8 mouse cellular contexts compared by ENCODE assay signal in the genomic region with DNA sequence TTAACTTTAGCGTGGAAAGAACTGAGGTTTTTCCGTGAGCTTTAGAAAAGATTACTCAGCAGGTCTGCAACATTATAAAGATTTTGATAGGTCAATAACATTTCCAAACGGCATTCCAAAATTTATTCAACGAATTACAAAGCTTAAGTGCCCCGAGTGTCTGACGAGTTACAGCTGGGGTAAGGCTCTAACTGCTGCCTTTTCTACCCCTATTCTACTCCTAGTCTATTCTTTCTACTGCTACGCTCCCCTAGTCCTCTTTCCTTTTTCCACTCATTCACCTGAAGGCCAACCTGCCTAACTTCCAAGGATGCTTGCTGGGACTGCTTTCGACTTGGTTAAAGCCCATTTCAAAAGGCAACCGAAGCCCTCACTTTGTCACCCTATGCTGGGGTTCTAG. TPM values are rescaled to one million over a fixed set of nuclear protein-coding genes. Genes with fewer than 3 reads are reported as not detected.
DNase-seq lines count a peak whose midpoint lies in the region; ATAC-seq and TF ChIP-seq lines count a peak whose summit lies in the region.

No protein-coding gene starts in this region.

- no peak overlapping the region for H3K27ac ChIP-seq in liver, adult 2 months (replicated peaks; ENCODE audit: insufficient read depth, low read depth, low read length)
- no peak overlapping the region for H3K27ac ChIP-seq in embryonic facial prominence, embryonic 11.5 days (replicated peaks; ENCODE audit: low read depth, low read length)

- H3K9me3 ChIP-seq in embryonic facial prominence, embryonic 11.5 days (replicated peaks; ENCODE audit: control insufficient read depth, low read length): no peaks in the 10 kb centered on the region

- peaks cover 2% of the 10 kb centered on the region; the same call in 1 of the 2 replicates for H3K4me1 ChIP-seq in liver, adult 2 months (ENCODE audit: control insufficient read depth, insufficient read depth, low read length)
- H3K4me1 ChIP-seq in embryonic facial prominence, embryonic 11.5 days (ENCODE audit: control insufficient read depth, insufficient read depth, low read length): no peaks in the 10 kb centered on the region

- no peak for TF ChIP-seq POLR2A in liver, adult 2 months (IDR thresholded peaks at IDR 0.05; ENCODE audit: extremely low read depth, insufficient read depth, low read length)
- no peak for TF ChIP-seq POLR2A in myocyte (IDR thresholded peaks at IDR 0.05; ENCODE audit: insufficient read length, low read depth)

- ATAC-seq in embryonic facial prominence, embryonic 11.5 days (replicated peaks; ENCODE audit: insufficient number of reproducible peaks, low FRiP score, low TSS enrichment, low read depth): peak; percentile 39; the same call in 1 of the 2 replicates
- ATAC-seq in inflammation-experienced regulatory T-cells, adult 6 months: peak; percentile 3
- ATAC-seq in monocyte, adult 5-6 weeks (replicated peaks; ENCODE audit: insufficient number of reproducible peaks, low FRiP score, low TSS enrichment, poor library complexity, severe bottlenecking): no peak

- WGBS in liver, adult 2 months: 32% methylated on average over 9 of the region's 9 CpGs
- 31% methylated on average over 9 of the region's 9 CpGs for WGBS in embryonic facial prominence, embryonic 11.5 days

- H3K27me3 ChIP-seq in liver, adult 2 months (ENCODE audit: control insufficient read depth, insufficient read depth, low read length): no peaks in the 10 kb centered on the region
- H3K27me3 ChIP-seq in embryonic facial prominence, embryonic 11.5 days (ENCODE audit: control insufficient read depth, insufficient read depth, low read length): no peaks in the 10 kb centered on the region
- H3K27me3 ChIP-seq in myocyte (ENCODE audit: control insufficient read depth, insufficient read depth, insufficient read length): no peaks in the 10 kb centered on the region

- TF ChIP-seq CTCF in liver, adult 2 months (IDR thresholded peaks at IDR 0.05; ENCODE audit: low read depth, low read length): no peak

- H3ac ChIP-seq in myocyte (ENCODE audit: control insufficient read depth, insufficient read length): peak overlapping the region; percentile 83

- peaks cover 16% of the 10 kb centered on the region for H3K36me3 ChIP-seq in liver, adult 2 months (ENCODE audit: control insufficient read depth, insufficient read depth, low read length)
- no peaks in the 10 kb centered on the region for H3K36me3 ChIP-seq in embryonic facial prominence, embryonic 11.5 days (replicated peaks; ENCODE audit: control insufficient read depth, insufficient read depth, low read depth, low read length)
- peaks cover 7% of the 10 kb centered on the region for H3K36me3 ChIP-seq in myocyte (ENCODE audit: control insufficient read depth, insufficient read depth)

- H3K4me3 ChIP-seq in liver, adult 2 months (ENCODE audit: insufficient read depth, low read depth, low read length): peak overlapping the region; percentile 70
- peak overlapping the region; percentile 56 for H3K4me3 ChIP-seq in embryonic facial prominence, embryonic 11.5 days (ENCODE audit: low read depth, low read length)
- H3K4me3 ChIP-seq in myocyte: peak overlapping the region; percentile 56

- DNase-seq in liver, adult 2 months (ENCODE audit: extremely low read depth, low read depth, low spot score): no peak
- DNase-seq in liver: no peak
- no peak for DNase-seq in embryonic facial prominence, embryonic 11.5 days (ENCODE audit: low spot score)
- no peak for DNase-seq in frontal cortex, postnatal 14 days (ENCODE audit: low spot score in 2 of 2)
- no peak for DNase-seq in B cell, adult 2 months

- no peaks in the 10 kb centered on the region for H3K79me2 ChIP-seq in liver, adult 2 months (ENCODE audit: control insufficient read depth, insufficient read depth, low read length)
- no peaks in the 10 kb centered on the region for H3K79me2 ChIP-seq in myocyte (ENCODE audit: control insufficient read depth, insufficient read depth)

- peak overlapping the region; percentile 5; the same call in 1 of the 2 replicates for H3K9ac ChIP-seq in liver, adult 2 months (ENCODE audit: low read depth, low read length)
- H3K9ac ChIP-seq in embryonic facial prominence, embryonic 11.5 days (replicated peaks; ENCODE audit: low read length): peak overlapping the region; percentile 51

- H3K4me2 ChIP-seq in embryonic facial prominence, embryonic 11.5 days (ENCODE audit: low read depth, low read length): peak overlapping the region; percentile 63
- H3K4me2 ChIP-seq in myocyte (ENCODE audit: low read depth): peak overlapping the region; percentile 92

TF ChIP-seq in myocyte, 11 proteins besides CTCF, POLR2A, EP300 and RAD21:
- no peak for TF ChIP-seq POLR2AphosphoS2 (IDR thresholded peaks at IDR 0.05; ENCODE audit: insufficient read length, low read depth)
- TF ChIP-seq TCF12 (IDR thresholded peaks at IDR 0.05; ENCODE audit: insufficient read depth, poor library complexity, severe bottlenecking): no peak
- TF ChIP-seq MYOG (IDR thresholded peaks at IDR 0.05; ENCODE audit: control insufficient read depth in 1 of 3, insufficient read depth in 1 of 3, insufficient read length in 2 of 3, low read depth in 2 of 3): no peak
- no peak for TF ChIP-seq TCF3 (IDR thresholded peaks at IDR 0.05; ENCODE audit: insufficient read length, low read depth)
- TF ChIP-seq REST (IDR thresholded peaks at IDR 0.05; ENCODE audit: insufficient read depth, insufficient read length): no peak
- TF ChIP-seq MAX (IDR thresholded peaks at IDR 0.05; ENCODE audit: low read depth): no peak
- TF ChIP-seq MYOD1 (IDR thresholded peaks at IDR 0.05; ENCODE audit: control insufficient read depth in 1 of 3, insufficient read length in 2 of 3, low read depth in 2 of 3): no peak
- no peak for TF ChIP-seq CEBPB (IDR thresholded peaks at IDR 0.05; ENCODE audit: insufficient read depth, poor library complexity, severe bottlenecking)
- TF ChIP-seq USF1 (IDR thresholded peaks at IDR 0.05; ENCODE audit: low read depth): no peak
- no peak for TF ChIP-seq SRF (IDR thresholded peaks at IDR 0.05; ENCODE audit: control insufficient read depth, insufficient read length, low read depth)
- TF ChIP-seq E2F4 (IDR thresholded peaks at IDR 0.05; ENCODE audit: insufficient read depth): no peak

RNA-seq across cellular contexts. Expression of gene Ccdc173, which starts 0.4 kb away (rescaled TPM):
- total RNA-seq in liver, adult 2 months (2014; rRNA removed): 0.13 and 0.37 TPM in 2 replicates
- not detected in 2 replicates for polyA plus RNA-seq in liver, adult 2 months (2012; rRNA removed)
- 1.6 and 2.5 TPM in 2 replicates for polyA plus RNA-seq in embryonic facial prominence, embryonic 11.5 days (2014; fragmentation: Nextera tagmentation; extraction: Ambion mirVana)
- 1 to 10 TPM; 3.8 to 4.6 (median 4.3) TPM for polyA plus RNA-seq in inflammation-experienced regulatory T-cells, adult 6 months (2017; shearing (Covaris generic))
- 0.58 TPM for polyA plus RNA-seq in myocyte (2012; fragmentation: generic; extraction: Trizol)
- 0.29 to 1.6 TPM in 2 of 3 replicates, not detected in the other for total RNA-seq in monocyte, adult 5-6 weeks (2017)

RNA-seq across cellular contexts. Expression of gene Phospho2, which starts 0.4 kb away (rescaled TPM):
- 29.6 and 34.4 TPM in 2 replicates for total RNA-seq in liver, adult 2 months (2014; rRNA removed)
- polyA plus RNA-seq in liver, adult 2 months (2012; rRNA removed): 36.0 and 39.8 TPM in 2 replicates
- 36.1 and 37.5 TPM in 2 replicates for polyA plus RNA-seq in embryonic facial prominence, embryonic 11.5 days (2014; fragmentation: Nextera tagmentation; extraction: Ambion mirVana)
- polyA plus RNA-seq in inflammation-experienced regulatory T-cells, adult 6 months (2017; shearing (Covaris generic)): 10 to 100 TPM; 42.9 to 51.1 (median 50.9) TPM
- polyA plus RNA-seq in myocyte (2012; fragmentation: generic; extraction: Trizol): 11.5 TPM
- 37.0 to 42.6 TPM (median 39.9 TPM) in 3 replicates for total RNA-seq in monocyte, adult 5-6 weeks (2017)

RNA-seq across cellular contexts. Expression of gene Klhl23, which starts 32.8 kb away (rescaled TPM):
- total RNA-seq in liver, adult 2 months (2014; rRNA removed): 1.5 and 2.3 TPM in 2 replicates
- polyA plus RNA-seq in liver, adult 2 months (2012; rRNA removed): 0.22 and 0.46 TPM in 2 replicates
- polyA plus RNA-seq in embryonic facial prominence, embryonic 11.5 days (2014; fragmentation: Nextera tagmentation; extraction: Ambion mirVana): 30.8 and 32.3 TPM in 2 replicates
- polyA plus RNA-seq in inflammation-experienced regulatory T-cells, adult 6 months (2017; shearing (Covaris generic)): 1 to 10 TPM in 1 of 3 experiments, under 1 TPM in 1, not detected in 1; 0.12 to 1.1 TPM
- 0.24 TPM for polyA plus RNA-seq in myocyte (2012; fragmentation: generic; extraction: Trizol)
- total RNA-seq in monocyte, adult 5-6 weeks (2017): 0.58 to 0.75 TPM in 2 of 3 replicates, not detected in the other

Comparison
In these comparisons a context has a peak if more than half of its experiments do, and no peak if none do; other contexts are left out.
1. RNA of gene Klhl23, which starts 32.8 kb away (polyA plus RNA-seq): 30.8 to 32.3 TPM in embryonic facial prominence, embryonic 11.5 days; 0.22 to 0.46 TPM in liver, adult 2 months, 0.24 TPM in myocyte (single experiment) and 0.12 to 1.1 TPM in inflammation-experienced regulatory T-cells, adult 6 months; every median in the first group is over 10 times any median in the second.
2. Peak in every context shown above with its lines, with median percentiles within 50 percentile points of each other: H3K4me3 ChIP-seq.